Mouse (Mus musculus) Patski (cell line): ENCODE measurements at regions not wholly inside any gene's neighbourhood (a gene's known extent, or its start where the extent isn't known, plus 50 kb on each side); places are given as distances from the start of the nearest gene placed in this dataset.

ENCODE experiments used
- ATAC-seq: fragments of 100-300 bp; one replicate; pipeline ENCODE4 v1.8.0; 2021
- CTCF ChIA-PET: fragments of 350-600 bp; sonication (Branson Sonifier 250); formaldehyde crosslinking; loops from one replicate; lab custom pipeline; 2022; ENCODE audit warnings: inconsistent platforms; lab: Charles Lee
- POLR2A ChIA-PET: fragments of 350-600 bp; sonication (Branson Sonifier 250); formaldehyde crosslinking; loops from one replicate; lab custom pipeline; 2022; ENCODE audit warnings: antibody characterized with exemption, inconsistent platforms; lab: Charles Lee
- DNase-seq: peaks from one replicate; pipeline ENCODE4 v3.0.0-alpha.2; 2011; ENCODE audit warnings: low read depth, low spot score
- H3K27me3 ChIP-seq: fragments of 371-371 bp; one replicate; pipeline ENCODE4 v1.5.1; 2021
- CTCF ChIP-seq: fragments of 100-300 bp; IDR thresholded peaks from one replicate; pipeline ENCODE4 v1.5.1; 2021
- in situ Hi-C: fragments of 300-500 bp; cut with MboI; formaldehyde crosslinking; loops from 3 replicates; pipeline ENCODE4 v1.11.1; 2018; ENCODE audit warnings: low pct_unique_long_range_greater_than_20kb, mixed read lengths

DNA sequence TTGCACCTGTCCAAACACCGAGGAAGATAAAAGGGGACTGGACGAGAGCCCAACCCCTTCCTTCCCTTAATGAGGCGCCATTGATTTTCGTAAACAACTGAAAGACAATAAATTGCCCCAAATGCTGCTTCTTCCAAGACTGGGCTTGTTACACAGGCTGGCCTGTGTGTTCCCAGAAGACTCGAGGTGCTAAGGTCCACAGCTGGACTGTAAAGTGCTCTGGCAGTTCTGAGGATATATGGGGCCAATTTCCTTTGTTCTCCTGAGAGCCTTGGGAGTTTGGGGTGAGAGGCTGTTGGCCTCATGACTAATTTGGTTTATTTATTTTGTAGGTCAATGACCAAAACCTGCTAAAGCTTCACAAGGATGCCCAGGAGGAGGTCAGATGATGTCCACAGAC, 377.3 kb upstream of the Prickle1 start:
- POLR2A ChIA-PET: no interaction called here
- CTCF ChIA-PET: no interaction called here
- no peak for TF ChIP-seq CTCF
- no peak for ATAC-seq
- in situ Hi-C loops: no loop called here
- DNase-seq: no peak
- H3K27me3 ChIP-seq: no peaks in the 10 kb centered on the region

DNA sequence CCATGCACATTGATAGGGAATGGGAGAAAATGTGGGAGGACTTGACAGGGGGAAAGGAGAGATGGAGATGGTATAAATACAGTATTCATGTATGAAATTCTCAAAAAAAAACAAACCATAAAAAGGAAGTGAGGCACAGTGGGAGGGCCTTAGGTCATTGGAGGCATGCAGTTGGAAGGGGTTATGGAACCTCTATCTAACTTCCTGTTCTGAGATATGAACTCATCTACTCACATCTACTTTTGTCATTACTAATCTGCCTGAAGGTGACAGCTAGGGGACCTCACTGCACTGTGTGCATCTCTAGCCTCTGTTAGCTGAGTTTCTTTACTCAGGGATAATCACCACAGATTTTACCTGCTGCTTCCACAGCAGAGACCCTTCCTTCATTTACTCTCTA, 366.3 kb upstream of the Prickle1 start:
- DNase-seq (no peak), ATAC-seq (no peak)
- no peaks in the 10 kb centered on the region for H3K27me3 ChIP-seq
- ChIA-PET POLR2A (no interaction called here), CTCF (interaction anchor here (1.0 kb wide), 1 partner anchor 10 kb away, joined by 3 read pairs; no protein-coding TSS in a partner anchor)
- no peak for TF ChIP-seq CTCF
- in situ Hi-C loops: no loop called here

DNA sequence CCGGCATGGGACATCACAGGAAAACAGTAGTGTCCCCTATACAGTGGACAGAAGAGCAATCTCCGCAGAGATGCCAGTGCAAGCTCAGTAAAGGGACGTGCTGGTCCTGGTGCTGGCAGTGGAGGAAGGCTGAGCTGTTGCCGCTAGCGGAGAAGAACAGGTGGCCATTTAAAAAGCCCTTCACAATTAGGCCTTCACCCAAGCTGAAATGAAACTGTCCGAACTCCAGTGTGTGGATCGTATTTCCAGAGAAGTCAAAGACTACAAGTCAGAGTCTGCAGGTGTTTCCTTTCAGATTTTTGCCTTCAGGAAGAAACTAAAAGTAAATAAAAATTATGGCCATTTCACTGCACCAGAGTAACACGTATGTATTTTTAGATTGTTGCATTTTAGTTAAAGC, 364.2 kb upstream of the Prickle1 start:
- POLR2A ChIA-PET: interaction anchor here (0.7 kb wide), 1 partner anchor 18 kb away, joined by 3 read pairs; no protein-coding TSS in a partner anchor
- DNase-seq (no peak), ATAC-seq (no peak)
- TF ChIP-seq CTCF: no peak
- H3K27me3 ChIP-seq: no peaks in the 10 kb centered on the region
- in situ Hi-C loops: no loop called here
- CTCF ChIA-PET: interaction anchor here (1.2 kb wide), 1 partner anchor 278 kb away, joined by 3 read pairs; no protein-coding TSS in a partner anchor

DNA sequence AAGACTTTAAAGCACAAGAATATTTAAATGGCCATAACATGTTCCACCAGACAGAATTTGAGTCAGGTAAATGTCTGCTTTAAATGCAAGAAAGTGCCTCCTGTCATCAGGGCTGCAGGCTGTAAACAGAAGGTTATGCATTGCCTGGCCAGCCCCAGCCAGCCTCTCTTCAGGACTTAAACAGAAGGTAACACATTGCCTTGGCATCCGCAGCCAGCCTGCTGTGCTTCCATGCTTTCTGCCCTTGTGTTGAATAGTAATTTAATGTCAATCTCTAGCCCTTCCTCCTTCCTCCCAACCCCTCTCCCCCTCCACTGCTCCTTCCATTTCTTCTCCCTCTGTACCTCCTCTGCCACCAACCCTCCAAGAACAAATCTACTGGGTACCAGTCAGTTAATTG, 362.4 kb upstream of the Prickle1 start:
- in situ Hi-C loops: no loop called here
- DNase-seq: no peak
- POLR2A ChIA-PET: no interaction called here
- no peak for ATAC-seq
- TF ChIP-seq CTCF: no peak
- CTCF ChIA-PET: no interaction called here
- no peaks in the 10 kb centered on the region for H3K27me3 ChIP-seq

DNA sequence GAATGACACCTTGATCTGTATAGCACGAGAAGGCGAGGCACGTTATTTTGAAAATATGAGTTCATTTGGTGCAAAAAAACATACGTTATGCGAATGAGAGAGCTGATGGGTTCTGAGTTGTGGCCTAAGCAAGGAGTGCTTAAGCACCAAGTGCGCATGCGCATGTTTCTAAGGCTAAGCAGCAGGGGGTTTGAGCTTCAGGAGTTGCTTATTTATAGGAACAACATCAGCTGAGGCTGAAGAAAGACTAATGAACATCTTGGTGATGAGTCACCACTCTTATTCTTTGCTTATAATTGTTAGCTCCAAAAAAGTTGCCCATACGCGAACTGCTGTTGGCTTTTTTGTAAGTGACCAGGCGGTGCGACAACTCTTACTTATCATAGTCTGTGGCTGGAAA, 361.1 kb upstream of the Prickle1 start:
- H3K27me3 ChIP-seq: no peaks in the 10 kb centered on the region
- TF ChIP-seq CTCF: no peak
- CTCF ChIA-PET: no interaction called here
- in situ Hi-C loops: no loop called here
- POLR2A ChIA-PET: no interaction called here
- no peak for DNase-seq
- ATAC-seq: no peak

DNA sequence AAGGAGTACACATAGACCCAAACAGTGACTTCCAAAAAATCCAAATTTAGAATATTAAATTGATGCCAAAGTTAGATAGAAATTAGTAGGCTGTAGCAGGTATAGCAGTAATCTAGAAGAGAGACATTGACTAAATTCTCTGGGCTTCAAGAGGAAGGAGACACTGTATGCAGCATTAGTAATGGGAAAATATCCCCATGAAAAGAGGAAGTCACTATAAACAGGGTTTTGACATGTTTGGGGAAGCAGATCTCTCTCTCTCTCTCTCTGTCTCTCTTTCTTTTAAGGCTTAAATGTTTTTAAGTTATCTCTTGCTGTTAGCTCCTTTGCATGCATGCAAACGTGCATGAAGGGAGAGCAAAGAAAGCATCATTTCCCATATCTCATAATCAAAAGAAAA, 357.9 kb upstream of the Prickle1 start:
- ATAC-seq (no peak), DNase-seq (no peak)
- ChIA-PET CTCF (interaction anchor here (1.5 kb wide), 1 partner anchor 10 kb away, joined by 5 read pairs; no protein-coding TSS in a partner anchor), POLR2A (no interaction called here)
- in situ Hi-C loops: no loop called here
- no peak for TF ChIP-seq CTCF
- H3K27me3 ChIP-seq: no peaks in the 10 kb centered on the region

DNA sequence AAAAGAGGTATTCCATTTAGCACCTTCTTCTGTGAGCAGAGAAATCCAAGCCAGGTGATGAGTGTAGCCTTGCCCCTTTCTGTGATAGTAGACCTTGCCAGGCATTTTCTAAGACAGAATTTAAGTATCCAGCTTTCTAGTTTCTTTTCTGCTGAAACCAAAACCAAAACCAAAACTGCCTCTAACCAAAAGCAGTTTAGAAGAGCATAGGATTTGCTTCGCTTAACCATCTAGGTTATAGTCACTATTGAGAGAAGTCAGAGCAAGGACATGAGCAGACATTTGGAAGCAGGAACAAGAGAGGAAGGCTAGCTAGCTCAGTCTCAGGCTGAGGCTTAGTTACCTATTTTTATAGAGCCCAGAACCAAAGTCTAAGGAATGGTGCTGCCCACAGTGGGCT, 354.8 kb upstream of the Prickle1 start:
- DNase-seq: no peak
- H3K27me3 ChIP-seq: no peaks in the 10 kb centered on the region
- TF ChIP-seq CTCF: no peak
- ChIA-PET POLR2A (no interaction called here), CTCF (no interaction called here)
- in situ Hi-C loops: no loop called here
- no peak for ATAC-seq

DNA sequence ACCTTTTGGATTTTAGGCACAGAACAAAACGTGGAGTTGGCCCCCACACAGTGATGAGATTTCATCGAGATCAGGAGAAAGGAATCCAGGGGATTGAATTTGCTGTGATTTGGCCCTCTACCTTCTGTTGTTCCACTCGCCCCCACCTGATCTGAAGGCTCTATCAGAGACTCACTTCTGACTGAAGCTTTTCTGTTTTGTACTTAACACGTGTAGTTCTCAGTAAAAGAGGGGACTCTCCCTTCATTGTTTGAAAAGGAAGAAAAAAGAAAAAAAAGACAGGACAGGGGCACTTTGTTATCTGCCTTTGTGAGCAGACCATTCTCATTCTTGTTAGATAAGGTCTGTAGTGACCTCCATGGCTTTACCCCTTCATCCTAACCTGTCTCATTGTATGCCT, 353.2 kb upstream of the Prickle1 start:
- CTCF ChIA-PET: no interaction called here
- no peak for DNase-seq
- no peak for TF ChIP-seq CTCF
- in situ Hi-C loops: no loop called here
- POLR2A ChIA-PET: no interaction called here
- ATAC-seq: no peak
- H3K27me3 ChIP-seq: no peaks in the 10 kb centered on the region

DNA sequence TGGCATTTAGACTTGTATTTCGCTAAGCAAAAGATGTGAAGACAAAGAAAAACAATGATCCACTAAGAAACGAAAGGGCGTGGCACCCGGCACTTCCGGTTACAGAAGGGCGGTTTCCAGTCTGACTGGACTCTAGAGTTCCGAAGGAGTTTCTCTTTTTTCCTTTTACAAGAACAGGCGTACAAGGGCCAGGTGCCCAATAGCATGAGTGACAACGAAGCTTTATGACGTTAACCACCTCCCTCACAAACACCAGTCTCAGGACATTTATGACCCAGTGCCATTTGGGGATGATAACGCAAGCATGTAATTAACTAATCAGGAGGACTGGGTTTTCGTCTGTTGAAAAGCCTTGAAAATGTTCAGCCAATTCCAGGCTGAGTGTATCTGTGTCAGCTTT, 347.9 kb upstream of the Prickle1 start:
- no peak for ATAC-seq
- no peak for DNase-seq
- POLR2A ChIA-PET: no interaction called here
- in situ Hi-C loops: no loop called here
- CTCF ChIA-PET: interaction anchor here (1.3 kb wide), 2 partner anchors 9 to 17 kb away, joined by 3 to 5 read pairs; no protein-coding TSS in a partner anchor
- no peaks in the 10 kb centered on the region for H3K27me3 ChIP-seq
- TF ChIP-seq CTCF: no peak

DNA sequence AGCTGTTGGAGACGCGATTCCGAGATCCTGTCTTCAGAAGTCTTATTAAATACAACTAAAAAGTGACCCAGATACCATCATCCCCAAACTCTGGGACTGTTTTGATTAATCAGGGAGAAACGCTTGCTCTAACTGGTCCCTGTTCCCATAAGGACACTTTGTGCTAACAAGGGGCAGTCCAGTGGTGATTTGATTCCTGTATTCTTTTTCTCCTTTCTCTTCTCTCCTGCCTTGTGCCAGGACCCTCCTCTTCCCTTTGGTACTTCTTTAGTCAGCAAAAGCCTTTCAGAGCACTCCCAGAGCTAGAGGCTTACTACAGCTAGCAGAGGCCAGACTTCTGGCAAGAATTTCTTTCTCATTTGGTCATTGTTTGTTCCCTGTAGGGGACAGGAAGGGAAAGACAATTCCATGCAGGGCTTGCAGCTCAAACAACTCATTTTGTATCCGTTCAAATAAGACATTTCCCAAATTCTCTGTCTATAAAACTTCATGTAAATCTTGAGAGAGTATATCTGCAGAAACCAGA, 337.3 kb upstream of the Prickle1 start:
- no peak for TF ChIP-seq CTCF
- ChIA-PET CTCF (interaction anchor here (0.9 kb wide), 1 partner anchor 19 kb away, joined by 3 read pairs; no protein-coding TSS in a partner anchor), POLR2A (no interaction called here)
- in situ Hi-C loops: no loop called here
- DNase-seq: no peak
- ATAC-seq: no peak
- no peaks in the 10 kb centered on the region for H3K27me3 ChIP-seq

DNA sequence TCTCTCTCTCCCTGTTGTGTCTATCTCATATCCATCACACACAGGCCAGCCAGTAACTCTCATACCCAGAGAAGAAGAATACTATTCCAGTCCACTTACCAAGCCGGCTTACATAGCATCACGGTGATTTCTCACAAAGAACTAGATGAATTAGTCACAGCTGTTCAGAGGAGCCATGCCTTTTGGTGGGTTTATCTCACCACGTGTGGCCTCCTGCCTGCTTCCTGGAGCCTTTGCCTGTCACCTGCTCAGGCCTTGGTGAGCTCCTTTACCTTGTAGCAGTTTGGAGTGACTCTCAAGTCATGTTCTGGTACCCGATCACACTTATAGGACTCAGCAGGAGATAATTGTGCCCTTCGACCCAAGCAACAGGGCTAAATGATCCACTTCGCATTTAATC, 331.2 kb upstream of the Prickle1 start:
- no peak for ATAC-seq
- in situ Hi-C loops: no loop called here
- no peak for DNase-seq
- ChIA-PET CTCF (no interaction called here), POLR2A (no interaction called here)
- no peaks in the 10 kb centered on the region for H3K27me3 ChIP-seq
- no peak for TF ChIP-seq CTCF

DNA sequence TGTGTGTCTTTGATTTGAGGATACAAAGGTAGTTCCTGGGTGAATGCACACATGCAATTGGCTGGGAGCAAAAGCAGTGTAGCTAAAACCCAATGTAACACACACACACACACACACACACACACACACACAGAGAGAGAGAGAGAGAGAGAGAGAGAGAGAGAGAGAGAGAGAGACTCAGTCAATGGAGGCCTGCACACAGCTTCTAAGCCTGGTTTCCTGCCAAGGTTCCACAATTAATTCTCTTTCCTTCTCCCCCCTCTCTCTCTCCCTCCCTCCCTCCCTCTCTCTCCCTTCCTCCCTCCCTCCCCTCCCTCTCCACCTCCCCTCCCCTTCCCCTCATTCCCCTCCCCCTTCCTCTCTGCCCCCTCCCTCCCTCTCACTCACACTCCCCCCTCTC, 330.6 kb upstream of the Prickle1 start:
- TF ChIP-seq CTCF: no peak
- ChIA-PET POLR2A (no interaction called here), CTCF (no interaction called here)
- in situ Hi-C loops: no loop called here
- DNase-seq: no peak
- no peaks in the 10 kb centered on the region for H3K27me3 ChIP-seq
- no peak for ATAC-seq
